Mouse (Mus musculus) heart, embryonic 13.5 days (tissue): Measurements from ENCODE around the gene Slc16a10. TPM values are rescaled to one million over a fixed set of nuclear protein-coding genes. Genes with fewer than 3 reads are reported as not detected.

Experiments
- ATAC-seq: fragments of 200-750 bp; cut with Nextera tagmentation; 2 replicates; pipeline ENCODE4 v1.8.0; 2017; ENCODE audit warnings: moderate TSS enrichment; ENCODE audit not compliant: insufficient number of reproducible peaks, low FRiP score, low TSS enrichment; ENCODE audit errors: extremely low read depth
- H3K27ac ChIP-seq: fragments of 300-500 bp; sonication (generic); replicated peaks from 2 replicates; pipeline ENCODE4 v1.5.1; 2015; ENCODE audit warnings: moderate library complexity, mild to moderate bottlenecking, inconsistent platforms
- H3K27me3 ChIP-seq: fragments of 300-500 bp; sonication (generic); replicated peaks from 2 replicates; pipeline ENCODE4 v1.6.1; 2015; ENCODE audit warnings: mild to moderate bottlenecking, inconsistent platforms
- H3K36me3 ChIP-seq: fragments of 300-500 bp; sonication (generic); 2 replicates; pipeline ENCODE4 v1.6.1; 2015; ENCODE audit warnings: mild to moderate bottlenecking, inconsistent platforms
- H3K4me1 ChIP-seq: fragments of 300-500 bp; sonication (generic); 2 replicates; pipeline ENCODE4 v1.6.1; 2015; ENCODE audit warnings: inconsistent platforms
- H3K4me2 ChIP-seq: fragments of 300-500 bp; sonication (generic); 2 replicates; pipeline ENCODE4 v1.6.1; 2015; ENCODE audit warnings: inconsistent platforms, mild to moderate bottlenecking, moderate library complexity
- H3K4me3 ChIP-seq: fragments of 300-500 bp; sonication (generic); 2 replicates; pipeline ENCODE4 v1.5.1; 2015; ENCODE audit warnings: moderate library complexity, mild to moderate bottlenecking, inconsistent platforms
- H3K9ac ChIP-seq: fragments of 300-500 bp; sonication (generic); 2 replicates; pipeline ENCODE4 v1.6.1; 2015; ENCODE audit warnings: inconsistent platforms, mild to moderate bottlenecking, moderate library complexity
- H3K9me3 ChIP-seq: fragments of 300-500 bp; sonication (generic); 2 replicates; pipeline ENCODE4 v1.6.1; 2016; ENCODE audit warnings: inconsistent platforms
- WGBS: fragments of 180-500 bp; shearing (Covaris S2); methylation state at CpG from one replicate; pipeline ENCODE4 v1.1.7; 2015; ENCODE audit warnings: mixed read lengths; 5-methylcytosine and 5-hydroxymethylcytosine counted together
- polyA plus RNA-seq: library from polyadenylated mRNA; unstranded; fragments of >200 nt; fragmentation: Nextera tagmentation; extraction: Ambion mirVana; gene quantifications from 2 replicates; pipeline ENCODE4 v1.2.1, GENCODE M21; 2015

The Slc16a10 gene
- polyA plus RNA-seq, 1 experiment from 2014 or later: 14.9 TPM

DNA sequence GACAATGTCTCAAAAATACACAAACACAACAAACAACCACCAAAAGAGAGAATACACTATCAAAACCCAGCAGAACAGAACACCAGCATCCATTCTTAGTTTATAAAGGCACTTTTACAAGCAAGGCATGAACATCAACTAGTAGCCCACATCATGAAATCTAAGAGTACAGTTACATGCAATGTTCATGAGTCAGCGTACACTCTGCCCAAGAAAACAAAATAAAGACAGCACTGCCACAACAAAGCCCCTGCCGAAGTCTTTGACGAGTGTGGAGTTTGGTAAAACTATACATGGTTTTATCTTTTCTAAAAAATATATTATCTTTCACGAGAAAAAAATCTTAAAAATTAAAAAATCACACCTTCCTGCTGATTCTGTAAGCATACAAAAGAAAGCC, 58.5 kb downstream of the Slc16a10 start:
- no peak overlapping the region for H3K4me2 ChIP-seq
- 76% methylated on average over 4 of the region's 4 CpGs for WGBS
- no peak for ATAC-seq
- no peaks in the 10 kb centered on the region for H3K36me3 ChIP-seq
- H3K9ac ChIP-seq: no peak overlapping the region
- H3K4me3 ChIP-seq: no peak overlapping the region
- peaks cover 32% of the 10 kb centered on the region for H3K4me1 ChIP-seq
- H3K27me3 ChIP-seq: no peaks in the 10 kb centered on the region
- no peaks in the 10 kb centered on the region for H3K9me3 ChIP-seq
- H3K27ac ChIP-seq: no peak overlapping the region

DNA sequence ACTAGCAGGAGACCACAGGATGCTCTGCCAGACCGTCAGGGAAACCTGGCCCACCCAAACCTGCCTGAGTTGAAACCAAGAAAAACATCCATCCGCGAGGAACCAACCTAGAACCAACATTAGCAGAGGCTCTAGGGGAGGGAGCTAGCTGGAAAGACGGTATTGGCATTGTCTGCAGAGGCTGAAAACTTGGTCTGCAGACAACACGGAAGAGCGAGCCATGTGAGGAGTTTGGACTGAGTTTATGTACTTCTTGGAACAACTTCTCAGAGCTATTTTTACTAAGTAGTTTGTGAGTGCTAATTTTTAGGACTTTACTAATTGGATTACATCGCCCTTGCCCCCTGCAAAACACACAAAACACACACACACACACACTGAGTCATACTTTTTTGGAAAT, 59.4 kb downstream of the Slc16a10 start:
- no peaks in the 10 kb centered on the region for H3K9me3 ChIP-seq
- H3K4me2 ChIP-seq: no peak overlapping the region
- peaks cover 34% of the 10 kb centered on the region for H3K4me1 ChIP-seq
- no peak overlapping the region for H3K4me3 ChIP-seq
- no peak overlapping the region for H3K27ac ChIP-seq
- H3K9ac ChIP-seq: no peak overlapping the region
- H3K36me3 ChIP-seq: no peaks in the 10 kb centered on the region
- ATAC-seq: no peak
- no peaks in the 10 kb centered on the region for H3K27me3 ChIP-seq
- 91% methylated on average over 7 of the region's 7 CpGs for WGBS

DNA sequence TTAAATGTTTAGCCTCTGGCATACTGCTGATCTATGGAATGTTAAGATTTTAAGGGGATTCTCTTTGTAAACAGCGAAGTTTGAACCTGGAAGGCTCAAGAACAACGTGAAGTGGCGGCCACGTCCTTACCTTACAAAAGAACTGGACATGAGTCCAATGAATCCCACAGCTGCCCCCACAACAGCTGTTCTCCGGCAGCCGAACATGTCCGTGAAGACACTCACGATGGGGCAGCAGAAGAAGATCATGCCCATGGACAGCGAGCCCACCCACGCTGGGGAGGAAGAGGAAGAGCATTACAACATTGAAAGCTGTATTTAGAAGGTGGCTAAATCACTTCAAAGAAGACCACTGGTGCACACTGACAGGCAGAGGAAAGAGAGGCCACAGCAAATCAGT, 61.5 kb downstream of the Slc16a10 start:
- Histone ChIP-seq H3K4me3 (no peak overlapping the region), H3K9me3 (no peaks in the 10 kb centered on the region), H3K27me3 (no peaks in the 10 kb centered on the region), H3K4me1 (peaks cover 26% of the 10 kb centered on the region), H3K9ac (no peak overlapping the region), H3K4me2 (no peak overlapping the region), H3K36me3 (peaks cover 9% of the 10 kb centered on the region), H3K27ac (no peak overlapping the region)
- ATAC-seq: no peak
- 78% methylated on average over 10 of the region's 10 CpGs for WGBS

DNA sequence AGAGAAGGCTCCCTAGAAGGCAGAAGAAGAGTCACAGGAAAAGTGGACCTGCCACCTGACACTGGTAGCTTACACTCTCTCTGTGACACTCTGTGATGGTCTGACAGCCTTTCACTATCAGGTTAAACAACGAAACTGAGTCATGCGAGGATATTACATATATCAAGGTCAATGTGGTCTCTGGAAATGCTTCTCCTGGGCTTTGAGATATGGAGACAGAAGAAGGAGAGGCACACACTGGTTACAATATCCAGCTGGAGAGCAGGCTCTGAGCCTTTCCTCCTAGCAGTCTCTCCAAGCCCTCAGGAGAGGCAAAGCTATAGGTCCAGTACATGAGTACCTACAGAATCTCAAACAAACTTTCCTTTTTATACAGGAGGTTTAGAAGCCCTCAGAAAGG, 62.8 kb downstream of the Slc16a10 start:
- H3K27me3 ChIP-seq: no peaks in the 10 kb centered on the region
- WGBS: 62% methylated on average over 2 of the region's 2 CpGs
- H3K4me1 ChIP-seq: peaks cover 16% of the 10 kb centered on the region
- no peak overlapping the region for H3K27ac ChIP-seq
- H3K4me2 ChIP-seq: no peak overlapping the region
- H3K9ac ChIP-seq: no peak overlapping the region
- peaks cover 9% of the 10 kb centered on the region for H3K36me3 ChIP-seq
- no peak for ATAC-seq
- H3K4me3 ChIP-seq: no peak overlapping the region
- no peaks in the 10 kb centered on the region for H3K9me3 ChIP-seq

DNA sequence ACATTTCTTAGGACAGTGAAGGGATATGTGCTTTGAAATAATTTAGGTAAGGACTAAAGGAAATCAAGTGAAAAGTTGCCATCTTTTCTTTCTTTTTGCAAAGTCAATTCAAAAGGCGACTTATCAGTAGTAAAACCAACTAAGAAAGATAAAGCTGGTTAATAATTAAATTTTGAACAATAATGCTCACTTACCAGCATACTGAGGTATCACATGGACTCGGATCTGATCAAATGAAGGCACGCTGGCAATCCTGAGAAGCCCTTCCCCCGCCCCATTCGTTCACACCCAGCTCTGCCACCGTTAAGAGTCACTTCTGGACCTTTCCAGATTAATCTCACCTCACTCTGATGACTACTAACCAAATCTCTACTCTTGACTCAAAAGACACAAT, 64.1 kb downstream of the Slc16a10 start:
- Histone ChIP-seq H3K4me2 (no peak overlapping the region), H3K9me3 (no peaks in the 10 kb centered on the region), H3K9ac (no peak overlapping the region), H3K4me1 (peaks cover 14% of the 10 kb centered on the region), H3K36me3 (peaks cover 9% of the 10 kb centered on the region), H3K27me3 (no peaks in the 10 kb centered on the region), H3K4me3 (no peak overlapping the region), H3K27ac (no peak overlapping the region)
- WGBS: 71% methylated on average over 6 of the region's 6 CpGs
- ATAC-seq: no peak

DNA sequence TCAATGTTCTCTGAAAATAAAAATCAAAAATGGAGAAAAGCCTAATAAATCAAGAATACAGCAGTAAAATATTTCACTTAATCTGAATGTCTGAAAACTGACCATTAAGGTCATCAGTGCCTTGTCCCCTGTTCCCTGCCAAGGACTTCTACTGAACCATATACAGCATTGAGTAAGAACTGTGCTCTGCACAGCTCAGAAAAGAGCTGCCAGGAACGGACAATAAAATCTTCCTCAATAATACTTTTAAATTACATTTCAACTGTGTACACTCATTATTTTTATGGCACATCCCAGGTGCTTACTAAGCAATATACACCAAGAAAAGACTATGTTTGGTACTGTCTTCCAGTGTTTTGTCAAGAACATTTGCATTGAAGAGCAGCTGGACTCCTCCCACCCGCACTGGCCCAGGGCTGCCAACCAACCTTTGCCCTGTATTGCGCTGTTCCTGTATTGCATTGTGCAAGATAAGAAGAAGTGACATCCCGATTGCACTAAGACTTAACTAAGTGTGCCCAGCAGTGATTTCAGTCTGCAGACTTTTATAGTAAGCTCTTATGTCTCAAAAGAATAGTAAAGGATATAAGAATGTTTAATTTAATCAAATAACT, 64.6 kb downstream of the Slc16a10 start:
- H3K27me3 ChIP-seq: no peaks in the 10 kb centered on the region
- no peak overlapping the region for H3K4me2 ChIP-seq
- H3K9ac ChIP-seq: no peak overlapping the region
- H3K27ac ChIP-seq: no peak overlapping the region
- no peaks in the 10 kb centered on the region for H3K9me3 ChIP-seq
- ATAC-seq: no peak
- peaks cover 9% of the 10 kb centered on the region for H3K36me3 ChIP-seq
- H3K4me3 ChIP-seq: no peak overlapping the region
- peaks cover 14% of the 10 kb centered on the region for H3K4me1 ChIP-seq
- 72% methylated on average over 4 of the region's 4 CpGs for WGBS

DNA sequence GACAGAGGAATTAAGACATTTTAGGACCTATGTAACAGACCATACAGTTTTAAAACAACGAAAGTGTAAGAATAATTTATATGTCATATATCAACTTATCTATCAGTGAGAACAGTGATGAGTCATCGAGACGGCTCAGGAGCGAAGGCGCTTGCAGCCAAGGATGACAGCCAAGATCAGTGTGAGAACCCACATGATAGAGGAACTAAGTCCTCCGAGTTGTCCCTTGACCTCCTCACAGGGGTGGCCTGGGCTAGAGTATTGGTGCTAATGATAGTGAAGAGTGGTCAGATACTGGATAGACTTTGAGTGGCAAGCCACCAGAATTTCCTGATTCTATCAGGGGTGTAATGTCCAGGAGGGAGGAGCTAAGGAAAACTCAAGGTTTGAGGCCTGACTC, 68.5 kb downstream of the Slc16a10 start:
- Histone ChIP-seq H3K36me3 (peaks cover 9% of the 10 kb centered on the region), H3K9me3 (no peaks in the 10 kb centered on the region), H3K9ac (no peak overlapping the region), H3K4me3 (no peak overlapping the region), H3K4me2 (no peak overlapping the region), H3K27ac (no peak overlapping the region), H3K27me3 (no peaks in the 10 kb centered on the region), H3K4me1 (peaks cover 28% of the 10 kb centered on the region)
- WGBS: 74% methylated on average over 6 of the region's 6 CpGs
- no peak for ATAC-seq

DNA sequence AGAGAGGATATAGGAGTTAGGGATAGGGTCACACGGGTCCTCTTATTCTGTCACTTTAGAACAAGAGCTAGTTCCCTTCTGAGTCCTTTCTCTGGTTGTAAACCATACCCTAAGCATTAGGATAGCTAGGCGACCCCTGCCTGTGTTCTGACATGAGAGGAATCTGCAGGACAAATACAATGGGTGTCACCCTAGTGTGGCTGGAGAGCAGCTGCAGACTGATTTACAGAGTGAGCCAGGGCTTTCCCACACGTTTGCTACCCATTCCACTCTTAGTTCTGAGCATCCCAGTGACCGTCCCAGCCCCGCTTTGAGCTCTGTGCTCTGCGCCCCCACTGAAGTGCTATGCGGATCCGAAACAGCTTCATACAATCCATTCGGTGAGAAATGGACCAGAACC, 71.4 kb downstream of the Slc16a10 start:
- H3K4me2 ChIP-seq: no peak overlapping the region
- H3K9ac ChIP-seq: no peak overlapping the region
- H3K27ac ChIP-seq: no peak overlapping the region
- H3K9me3 ChIP-seq: no peaks in the 10 kb centered on the region
- H3K36me3 ChIP-seq: no peaks in the 10 kb centered on the region
- H3K4me3 ChIP-seq: no peak overlapping the region
- WGBS: 79% methylated on average over 9 of the region's 9 CpGs
- ATAC-seq: no peak
- peaks cover 33% of the 10 kb centered on the region for H3K4me1 ChIP-seq
- H3K27me3 ChIP-seq: no peaks in the 10 kb centered on the region

DNA sequence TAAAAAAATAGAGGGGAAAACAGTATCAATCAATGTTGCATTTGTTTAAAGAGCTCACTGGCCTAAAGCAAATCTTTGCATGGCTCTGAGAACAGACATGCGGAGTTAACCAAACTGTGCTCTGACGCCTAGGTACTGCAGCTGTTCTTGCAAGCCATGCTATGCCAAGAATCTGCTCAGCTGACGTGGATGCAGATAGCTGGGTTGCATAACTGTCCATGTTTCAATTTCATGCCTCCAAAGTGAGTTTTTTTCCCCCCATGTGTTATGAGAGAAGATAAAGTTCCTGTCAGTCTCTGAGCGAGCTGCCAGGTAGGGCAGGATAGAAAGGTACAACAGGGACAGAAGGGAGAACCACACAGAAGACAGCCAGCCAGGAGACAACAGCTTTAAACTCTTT, 72.8 kb downstream of the Slc16a10 start:
- Histone ChIP-seq H3K4me2 (peak overlapping the region; percentile 34), H3K9ac (no peak overlapping the region), H3K36me3 (no peaks in the 10 kb centered on the region), H3K27ac (peak overlapping the region; percentile 59), H3K4me3 (no peak overlapping the region), H3K9me3 (no peaks in the 10 kb centered on the region), H3K27me3 (no peaks in the 10 kb centered on the region), H3K4me1 (peaks cover 33% of the 10 kb centered on the region)
- no peak for ATAC-seq
- 33% methylated on average over 4 of the region's 4 CpGs for WGBS

DNA sequence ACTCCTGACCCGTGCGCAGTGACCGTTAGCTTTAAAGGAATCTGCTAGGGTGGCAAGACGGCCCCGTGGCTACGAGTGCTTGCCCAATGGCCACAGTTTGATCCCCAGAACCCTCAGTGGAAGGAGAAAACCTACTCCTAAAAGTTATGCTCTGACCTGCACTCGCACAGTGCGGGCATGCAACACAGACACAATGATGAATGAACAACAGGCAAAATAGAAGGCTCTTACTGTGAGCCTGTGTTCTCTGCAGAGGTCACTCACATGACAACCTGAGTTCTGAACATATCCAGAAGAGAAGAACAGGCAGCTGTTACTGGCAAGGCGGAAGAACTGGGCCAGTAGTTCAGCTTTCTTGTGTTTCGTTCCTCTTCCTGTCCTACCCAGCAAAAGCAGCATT, 73.5 kb downstream of the Slc16a10 start:
- Histone ChIP-seq H3K9me3 (no peaks in the 10 kb centered on the region), H3K4me3 (no peak overlapping the region), H3K27me3 (no peaks in the 10 kb centered on the region), H3K4me2 (no peak overlapping the region), H3K36me3 (no peaks in the 10 kb centered on the region), H3K9ac (no peak overlapping the region), H3K27ac (peak overlapping the region; percentile 37; the same call in 1 of the 2 replicates), H3K4me1 (peaks cover 31% of the 10 kb centered on the region)
- ATAC-seq: no peak
- WGBS: 73% methylated on average over 10 of the region's 10 CpGs

DNA sequence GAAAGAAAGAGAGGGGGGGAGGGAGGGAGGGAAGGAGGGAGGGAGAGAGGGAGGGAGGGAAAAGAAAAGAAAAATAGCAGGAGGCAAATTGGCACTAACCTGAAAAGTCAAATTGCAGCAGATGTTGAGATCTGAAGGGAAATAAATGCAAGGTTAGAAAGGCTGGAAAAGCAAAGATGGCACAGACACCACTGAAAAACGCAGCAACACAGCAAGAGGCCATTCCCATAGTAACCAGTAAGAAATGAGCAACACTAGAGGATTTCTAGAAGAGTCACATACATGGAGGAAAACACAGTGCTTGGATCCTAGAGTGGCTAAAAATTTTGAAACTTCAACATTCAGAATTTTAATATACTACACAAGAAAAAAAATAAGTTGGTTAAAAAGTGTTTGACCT, 74.5 kb downstream of the Slc16a10 start:
- 68% methylated on average over 1 of the region's 1 CpGs for WGBS
- H3K4me3 ChIP-seq: no peak overlapping the region

DNA sequence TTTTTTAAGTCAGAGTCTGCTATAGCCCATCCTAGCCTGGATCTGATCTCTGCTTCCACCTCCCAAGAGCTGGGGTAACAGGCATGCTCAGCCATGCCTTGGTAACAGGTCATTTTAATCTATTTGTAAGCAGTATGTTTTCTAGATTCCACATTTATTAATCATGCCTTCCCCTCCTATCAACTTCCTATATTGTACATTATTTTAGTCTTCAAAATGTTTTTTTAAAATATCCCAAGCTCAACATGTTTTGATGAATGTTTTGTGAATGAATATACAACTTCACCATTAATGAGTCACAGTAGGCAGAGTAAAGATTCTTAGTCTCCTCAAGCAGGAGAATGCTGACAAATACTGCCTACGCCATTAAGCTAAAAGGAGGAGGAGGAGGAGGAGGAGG, 75.0 kb downstream of the Slc16a10 start:
- Histone ChIP-seq H3K4me3 (no peak overlapping the region), H3K4me1 (peaks cover 30% of the 10 kb centered on the region), H3K27ac (no peak overlapping the region), H3K36me3 (no peaks in the 10 kb centered on the region), H3K9me3 (no peaks in the 10 kb centered on the region), H3K9ac (no peak overlapping the region), H3K27me3 (no peaks in the 10 kb centered on the region), H3K4me2 (no peak overlapping the region)
- no CpG with 5 or more reads among the region's 1 CpGs for WGBS
- ATAC-seq: no peak

More for the DNA sequence above, 74.5 kb downstream of the Slc16a10 start:
- no peaks in the 10 kb centered on the region for H3K36me3 ChIP-seq
- no peaks in the 10 kb centered on the region for H3K27me3 ChIP-seq
- peaks cover 30% of the 10 kb centered on the region for H3K4me1 ChIP-seq
- H3K9ac ChIP-seq: no peak overlapping the region
- H3K9me3 ChIP-seq: no peaks in the 10 kb centered on the region
- no peak overlapping the region for H3K4me2 ChIP-seq
- ATAC-seq: no peak
- H3K27ac ChIP-seq: no peak overlapping the region
